Mouse (Mus musculus): Measurements from ENCODE around the gene Myo1d.
A peak's percentile ranks its signal among the peaks of the same experiment; 100 is the strongest.

Myo1d gene

DNA sequence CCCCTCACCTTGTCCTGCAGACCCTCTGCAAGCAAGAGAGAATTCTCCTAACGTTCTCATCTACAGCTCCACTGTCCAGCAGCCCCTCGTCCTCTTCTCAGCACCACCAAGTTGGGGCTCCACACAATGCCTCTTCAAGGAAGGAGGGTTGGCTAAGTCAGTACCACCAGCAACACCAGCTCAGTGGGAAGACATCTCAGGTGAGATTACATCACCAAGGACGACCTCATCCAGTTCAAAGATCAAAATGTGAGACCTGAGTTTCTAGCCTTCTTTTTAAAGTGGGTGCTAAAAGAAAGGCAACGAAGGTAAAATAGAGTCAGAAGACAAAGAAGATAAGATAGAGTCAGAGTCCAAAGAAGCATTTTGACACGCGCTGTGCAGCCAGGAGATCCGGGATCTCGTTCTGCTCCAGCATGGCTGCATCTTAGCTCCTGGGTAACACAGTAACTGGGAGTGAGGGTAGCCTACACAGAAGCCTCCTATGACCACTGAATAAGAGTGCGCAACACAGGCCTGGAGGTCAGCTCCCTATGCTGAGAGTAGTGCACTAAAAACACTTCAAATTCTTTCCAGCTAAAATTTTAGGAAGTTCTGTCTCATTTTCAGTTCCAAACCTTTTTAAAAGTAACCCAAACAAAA, 56.3 kb downstream of the Myo1d start:
- DNase-seq (ENCODE audit: low spot score) = no peak

DNA sequence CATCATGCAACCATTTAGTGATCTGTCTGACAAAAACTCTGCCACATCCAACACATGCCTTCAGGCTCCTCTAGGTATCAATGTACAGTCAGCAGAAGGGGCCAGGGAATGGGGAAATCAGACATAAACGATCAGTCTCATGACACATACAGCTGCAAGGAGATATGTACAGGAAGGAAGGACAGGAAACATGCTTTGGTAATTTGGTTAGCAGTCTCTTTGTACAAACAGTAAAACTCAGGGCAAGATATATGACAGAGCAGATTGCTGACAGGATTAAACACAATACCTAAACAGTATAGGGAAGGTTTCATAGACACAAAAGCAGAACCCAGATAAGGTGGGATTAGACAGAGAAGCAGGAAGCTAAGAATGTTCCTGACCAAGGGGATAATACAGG, 60.8 kb downstream of the Myo1d start:
- DNase-seq (ENCODE audit: low spot score) = no peak

DNA sequence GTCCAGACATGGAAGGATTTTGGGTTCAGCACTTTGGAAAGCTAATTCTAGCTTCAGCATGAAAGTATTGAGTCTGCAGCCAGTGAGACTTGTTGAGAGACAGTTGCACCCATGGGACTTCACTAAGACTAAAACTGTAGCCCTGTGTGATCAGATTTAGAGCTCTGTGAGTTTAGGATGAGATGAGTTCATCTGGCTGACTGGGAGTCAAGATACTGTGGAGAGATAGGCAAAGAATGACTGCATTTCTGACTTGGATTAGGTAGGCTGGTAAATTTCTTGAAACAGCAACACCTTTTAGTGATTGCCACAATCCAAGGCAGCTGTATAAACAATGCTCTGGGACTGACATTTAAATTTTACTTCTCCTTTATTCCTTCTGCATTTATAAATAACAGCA, 61.8 kb downstream of the Myo1d start:
- DNase-seq (ENCODE audit: low spot score) = no peak

- no peak for DNase-seq (ENCODE audit: low spot score)
Observed at GRCm38 (mm10) chr11:80715115-80715514, 64.7 kb downstream of the Myo1d start.

DNA sequence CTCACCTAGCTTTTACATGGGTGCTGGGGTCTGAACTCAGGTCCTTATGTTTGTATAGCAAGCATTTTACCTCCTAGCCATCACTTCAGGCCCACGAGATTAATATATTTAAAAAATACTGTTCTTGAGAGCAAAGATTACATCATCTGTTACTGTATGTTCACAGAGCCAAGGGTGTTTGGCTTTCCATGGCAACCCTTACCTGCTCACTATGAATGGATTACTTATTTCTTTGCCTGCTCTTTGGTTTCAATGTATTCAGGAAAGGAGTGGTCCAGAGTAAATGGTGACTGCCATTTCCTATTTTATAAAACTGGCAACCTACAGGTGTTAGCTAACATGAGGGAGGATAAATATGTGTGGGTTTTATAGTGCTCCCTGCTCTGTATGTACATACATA, 66.1 kb downstream of the Myo1d start:
- DNase-seq (ENCODE audit: low spot score) = no peak

- DNase-seq (ENCODE audit: low spot score) = no peak
Observed at GRCm38 (mm10) chr11:80712201-80712600, 67.6 kb downstream of the Myo1d start.

GRCm38 (mm10) chr11:80711336-80711735, 68.5 kb downstream of the Myo1d start:
- no peak for DNase-seq (ENCODE audit: low spot score)

GRCm38 (mm10) chr11:80700611-80701010, 79.2 kb downstream of the Myo1d start:
- no peak for DNase-seq (ENCODE audit: low spot score)

DNA sequence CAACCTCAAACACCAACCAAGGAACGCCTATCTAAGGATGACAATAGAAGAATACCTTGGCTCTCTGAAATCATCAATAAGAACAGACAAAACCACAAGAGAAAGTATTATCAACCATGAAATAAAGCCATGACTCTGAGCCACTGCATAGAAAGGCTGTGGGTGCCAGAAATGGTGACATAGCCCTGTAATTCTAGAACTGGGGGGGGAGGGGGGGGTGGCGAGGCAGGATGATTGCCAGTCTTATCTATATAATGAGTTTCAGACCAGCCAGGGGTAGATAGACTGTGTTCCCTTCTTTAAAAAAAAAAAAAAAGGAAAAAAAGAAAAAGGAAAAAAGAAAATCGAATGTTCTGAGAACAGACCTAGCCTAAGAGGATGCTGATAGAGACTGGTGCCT, 81.1 kb downstream of the Myo1d start:
- no peak for DNase-seq (ENCODE audit: low spot score)

- DNase-seq (ENCODE audit: low spot score) = no peak
Observed at GRCm38 (mm10) chr11:80696350-80696749, 83.5 kb downstream of the Myo1d start.

- no peak for DNase-seq (ENCODE audit: low spot score)
Observed at GRCm38 (mm10) chr11:80684603-80685002, 95.2 kb downstream of the Myo1d start.

GRCm38 (mm10) chr11:80682745-80683144, 97.1 kb downstream of the Myo1d start:
- DNase-seq (ENCODE audit: low spot score) = no peak

- DNase-seq (ENCODE audit: low spot score) = no peak
Observed at GRCm38 (mm10) chr11:80673013-80673412, 106.8 kb downstream of the Myo1d start.

DNA sequence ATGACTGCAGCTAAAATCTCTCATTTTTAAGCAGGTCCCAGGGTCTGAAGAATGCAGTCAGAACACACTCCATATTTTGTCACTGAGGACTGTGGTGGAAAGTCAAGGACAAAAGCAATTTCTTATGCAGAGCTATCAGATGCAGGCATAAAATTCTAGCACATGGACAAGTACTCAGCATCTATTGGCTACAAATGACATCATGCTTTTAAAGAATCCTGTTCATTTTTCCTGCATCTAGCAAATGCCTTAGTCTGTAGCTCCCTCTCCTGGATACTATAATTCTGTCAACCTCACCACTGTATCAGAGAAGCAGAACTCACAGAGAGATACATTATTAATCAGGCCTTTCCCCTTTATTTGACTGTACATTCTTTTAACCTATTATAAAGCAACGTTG, 109.4 kb downstream of the Myo1d start:
- DNase-seq (ENCODE audit: low spot score) = peak; percentile 71

DNA sequence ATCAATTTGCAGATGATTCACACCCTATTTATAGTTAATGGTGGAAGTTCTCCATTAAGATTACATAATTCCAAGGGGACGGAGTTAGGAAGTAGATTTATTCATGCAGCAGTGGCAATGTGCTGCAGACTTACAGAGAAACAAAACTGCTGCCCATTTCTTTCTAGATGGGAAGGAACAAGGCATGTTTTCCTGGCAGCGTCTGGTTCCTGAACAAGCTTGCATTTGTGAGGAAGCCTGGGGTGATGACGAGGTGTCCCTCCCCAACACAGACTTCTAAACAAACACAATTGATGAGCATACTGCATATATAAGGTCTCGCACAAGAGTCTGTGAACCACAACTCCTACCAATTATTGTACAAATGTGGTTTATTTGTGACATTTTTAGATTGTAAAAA, 109.9 kb downstream of the Myo1d start:
- DNase-seq (ENCODE audit: low spot score) = no peak

GRCm38 (mm10) chr11:80666211-80666610, 113.6 kb downstream of the Myo1d start:
- no peak for DNase-seq (ENCODE audit: low spot score)

GRCm38 (mm10) chr11:80664261-80664660, 115.6 kb downstream of the Myo1d start:
- no peak for DNase-seq (ENCODE audit: low spot score)

DNA sequence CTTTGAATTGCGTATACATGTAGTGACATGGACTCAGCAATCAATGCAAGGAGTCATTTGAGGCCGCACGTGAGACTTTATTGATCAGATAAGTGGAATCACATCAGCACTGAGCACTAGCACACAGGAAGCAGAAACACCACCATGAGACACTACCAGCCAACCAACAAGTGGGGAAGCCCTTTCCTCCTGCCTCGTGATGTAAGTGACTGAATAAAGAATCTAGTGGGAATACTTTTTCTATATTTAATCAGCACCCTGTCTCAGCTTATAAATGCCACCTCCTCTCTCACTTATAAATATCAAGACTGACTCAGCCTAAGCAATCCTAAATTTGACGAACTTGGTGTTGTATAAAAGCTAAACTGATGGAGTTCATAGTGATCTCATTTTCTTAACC, 134.7 kb downstream of the Myo1d start:
- no peak for DNase-seq (ENCODE audit: low spot score)

GRCm38 (mm10) chr11:80628992-80629865, 150.6 kb downstream of the Myo1d start:
- DNase-seq (ENCODE audit: low spot score) = no peak

GRCm38 (mm10) chr11:80628581-80628980, 151.2 kb downstream of the Myo1d start:
- DNase-seq (ENCODE audit: low spot score) = no peak

- no peak for DNase-seq (ENCODE audit: low spot score)
Observed at GRCm38 (mm10) chr11:80623038-80623380, 156.8 kb downstream of the Myo1d start.

DNA sequence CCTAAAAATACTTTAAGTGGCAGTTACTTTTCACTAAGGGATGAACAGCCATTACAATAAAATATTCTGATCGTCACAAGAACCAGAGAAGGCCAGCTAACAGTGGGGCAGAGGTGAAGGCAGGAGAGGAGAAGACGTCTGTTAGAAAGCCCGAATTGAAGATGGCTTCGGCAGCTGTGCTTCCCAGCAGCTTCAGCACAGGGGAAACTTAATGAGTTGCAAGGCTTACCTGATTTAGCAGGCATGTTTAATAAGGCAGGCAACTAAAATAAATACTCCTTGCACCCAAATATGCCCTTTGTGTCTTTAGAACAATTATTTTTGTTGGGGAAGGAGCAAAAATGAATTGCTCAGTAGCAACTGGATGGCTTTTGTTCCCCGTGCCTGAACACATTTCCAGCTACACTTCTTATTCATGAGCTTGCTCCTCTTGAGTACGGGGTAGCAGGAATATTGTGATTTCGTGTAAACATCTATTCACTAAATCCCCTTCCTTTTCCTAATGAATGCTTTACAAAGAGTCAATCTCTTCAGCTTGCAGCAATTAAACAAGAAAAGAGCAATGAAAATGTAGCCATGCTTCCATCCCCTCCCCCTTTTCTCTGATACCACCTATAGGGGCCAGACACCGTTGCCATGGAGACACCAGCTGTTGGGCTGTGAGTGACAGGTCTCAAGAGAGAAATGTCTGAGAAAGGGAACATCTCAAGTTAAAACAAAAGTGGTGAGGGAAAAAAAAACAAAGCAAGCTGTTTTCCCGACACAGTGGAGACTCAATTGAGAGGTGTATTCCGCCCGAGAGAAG, 157.4 kb downstream of the Myo1d start:
- DNase-seq (ENCODE audit: low spot score) = no peak
